Mouse (Mus musculus) liver, postnatal 0 days (tissue): ENCODE measurements around the gene Ercc1.

ENCODE experiments used
- CTCF ChIP-seq: sonication (generic); IDR thresholded peaks from 2 replicates; pipeline ENCODE4 v1.5.1; 2016; ENCODE audit warnings: antibody characterized with exemption, low read depth
- EP300 ChIP-seq: IDR thresholded peaks from 2 replicates; pipeline ENCODE4 v1.6.1; 2016; ENCODE audit warnings: antibody characterized with exemption, low read depth, mild to moderate bottlenecking

DNA sequence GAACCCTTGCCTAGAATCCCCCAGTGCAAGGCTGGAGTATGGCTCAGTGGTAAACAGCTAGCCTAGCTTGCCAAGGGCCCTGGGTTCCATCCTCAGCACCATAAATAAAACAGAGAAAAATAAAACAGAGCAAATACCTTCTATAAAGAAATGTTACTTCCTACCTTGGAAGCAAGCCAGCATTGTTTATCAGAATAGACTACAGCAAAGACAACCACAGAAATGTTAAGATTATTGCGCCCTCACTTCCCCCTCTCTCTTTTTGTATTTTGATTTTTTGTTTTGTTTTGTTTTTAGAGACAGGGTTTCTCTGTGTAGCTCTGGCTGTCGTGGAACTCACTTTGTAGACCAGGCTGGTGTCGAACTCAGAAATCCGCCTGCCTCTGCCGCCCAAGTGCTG, 46.8 kb upstream of the Ercc1 start:
- TF ChIP-seq CTCF (no peak), EP300 (no peak)
